Mouse (Mus musculus): ENCODE results near the gene Eogt. TPM values are rescaled to one million over a fixed set of nuclear protein-coding genes. Genes with fewer than 3 reads are reported as not detected.
A peak's percentile ranks its signal among the peaks of the same experiment; 100 is the strongest.

Gene Eogt
- polyA plus RNA-seq, 1 experiment from 2014 or later: 9.7 TPM

- Histone ChIP-seq H3K27ac (no peak overlapping the region), H3K36me3 (no peaks in the 10 kb centered on the region), H3K4me1 (replicated peaks) (peaks cover 22% of the 10 kb centered on the region), H3K27me3 (peaks cover 12% of the 10 kb centered on the region; the same call in 1 of the 2 replicates), H3K4me3 (replicated peaks) (no peak overlapping the region), H3K4me2 (replicated peaks) (peak overlapping the region; percentile 35), H3K9me3 (no peaks in the 10 kb centered on the region), H3K9ac (replicated peaks) (0 out of 2 replicates have a peak overlapping the region, but pooled peaks have one; percentile 17)
- WGBS: 2% methylated on average over 15 of the region's 15 CpGs
- peak; percentile 57 for ATAC-seq
Observed at GRCm38 (mm10) chr6:97101958-97102702, 46.9 kb downstream of the Eogt start.

GRCm38 (mm10) chr6:97101190-97101957 lies 47.6 kb downstream of the Eogt start:
- Histone ChIP-seq H3K9ac (replicated peaks) (0 out of 2 replicates have a peak overlapping the region, but pooled peaks have one; percentile 17), H3K4me2 (replicated peaks) (peak overlapping the region; percentile 35), H3K27me3 (peaks cover 12% of the 10 kb centered on the region; the same call in 1 of the 2 replicates), H3K4me3 (replicated peaks) (no peak overlapping the region), H3K9me3 (no peaks in the 10 kb centered on the region), H3K36me3 (no peaks in the 10 kb centered on the region), H3K27ac (no peak overlapping the region), H3K4me1 (replicated peaks) (peaks cover 22% of the 10 kb centered on the region)
- WGBS: 14% methylated on average over 12 of the region's 12 CpGs
- ATAC-seq: no peak

GRCm38 (mm10) chr6:97082336-97082735 lies 66.6 kb downstream of the Eogt start:
- Histone ChIP-seq H3K4me2 (replicated peaks) (no peak overlapping the region), H3K4me3 (replicated peaks) (no peak overlapping the region), H3K9ac (replicated peaks) (no peak overlapping the region), H3K4me1 (replicated peaks) (peaks cover 18% of the 10 kb centered on the region), H3K9me3 (peaks cover 3% of the 10 kb centered on the region; the same call in 1 of the 2 replicates), H3K36me3 (no peaks in the 10 kb centered on the region), H3K27me3 (no peaks in the 10 kb centered on the region), H3K27ac (no peak overlapping the region)
- 94% methylated on average over 2 of the region's 2 CpGs for WGBS
- ATAC-seq: no peak

GRCm38 (mm10) chr6:97080016-97080415 lies 69.0 kb downstream of the Eogt start:
- Histone ChIP-seq H3K27ac (no peak overlapping the region), H3K27me3 (no peaks in the 10 kb centered on the region), H3K9me3 (no peaks in the 10 kb centered on the region), H3K4me2 (replicated peaks) (no peak overlapping the region; the same call in 1 of the 2 replicates), H3K9ac (replicated peaks) (no peak overlapping the region), H3K4me3 (replicated peaks) (no peak overlapping the region), H3K4me1 (replicated peaks) (peaks cover 18% of the 10 kb centered on the region), H3K36me3 (no peaks in the 10 kb centered on the region)
- 23% methylated on average over 9 of the region's 9 CpGs for WGBS
- peak; percentile 40; the same call in 1 of the 2 replicates for ATAC-seq

- ATAC-seq: peak; percentile 87
- no peaks in the 10 kb centered on the region for H3K9me3 ChIP-seq
Observed at GRCm38 (mm10) chr6:97060074-97060681, 88.8 kb downstream of the Eogt start, which contains the start of gene Fam19a4. TSS of gene Fam19a4 (minus strand) at chr6:97060413.

More at GRCm38 (mm10) chr6:97060074-97060681, 88.8 kb downstream of the Eogt start, which contains the start of gene Fam19a4:
- H3K4me3 ChIP-seq (replicated peaks): peak within 1 kb of the TSS; percentile 42
- peak within 1 kb of the TSS; percentile 49 for H3K9ac ChIP-seq (replicated peaks)
- H3K4me1 ChIP-seq (replicated peaks): peaks cover 31% of the 10 kb centered on the region
- WGBS: 1% methylated on average over 30 of the region's 30 CpGs
- no peak within 1 kb of the TSS for H3K27ac ChIP-seq
- peak within 1 kb of the TSS; percentile 74 for H3K4me2 ChIP-seq (replicated peaks)
- peaks cover 45% of the 10 kb centered on the region for H3K27me3 ChIP-seq
- H3K36me3 ChIP-seq: no peaks in the 10 kb centered on the region

Other genes with a start within 250 kb of the Eogt start
- gene Fam19a4, start 88.8 kb downstream of the Eogt start, polyA plus RNA-seq (2015; fragmentation: Nextera tagmentation; extraction: Ambion mirVana): 7.0 and 7.5 TPM in 2 replicates
- gene Tmf1, start 29.9 kb upstream of the Eogt start, polyA plus RNA-seq (2015; fragmentation: Nextera tagmentation; extraction: Ambion mirVana): 37.7 and 45.0 TPM in 2 replicates
- gene Uba3, start 56.5 kb upstream of the Eogt start, polyA plus RNA-seq (2015; fragmentation: Nextera tagmentation; extraction: Ambion mirVana): 92.7 and 96.8 TPM in 2 replicates
- gene Arl6ip5, start 61.5 kb upstream of the Eogt start, polyA plus RNA-seq (2015; fragmentation: Nextera tagmentation; extraction: Ambion mirVana): 113 and 114 TPM in 2 replicates
- gene Lmod3, start 103.6 kb upstream of the Eogt start, polyA plus RNA-seq (2015; fragmentation: Nextera tagmentation; extraction: Ambion mirVana): 0.07 TPM in 1 of 2 replicates, not detected in the other

Data from midbrain, embryonic 13.5 days (tissue).